ENCODE assay signal across 7 mouse cellular contexts in genomic region chr11:70821728-70822591, GRCm38 (mm10). TPM values are rescaled to one million over a fixed set of nuclear protein-coding genes. Genes with fewer than 3 reads are reported as not detected.
A peak's percentile ranks its signal among the peaks of the same experiment; 100 is the strongest.
DNase-seq lines count a peak whose midpoint lies in the region; ATAC-seq and TF ChIP-seq lines count a peak whose summit lies in the region.

No protein-coding gene starts in this region.

- no peaks in the 10 kb centered on the region for H3K27me3 ChIP-seq in Patski

- CTCF ChIA-PET in Patski (lab: Charles Lee): interaction anchor here (0.6 to 1.9 kb wide), 2 partner anchors 12 to 45 kb away, joined by 3 to 6 read pairs; no protein-coding TSS in a partner anchor

- ATAC-seq in Patski: peak; percentile 69
- ATAC-seq in erythroblast, adult 5-6 weeks (replicated peaks; ENCODE audit: low FRiP score, poor library complexity, severe bottlenecking): no peak

- no peak for DNase-seq in Patski (ENCODE audit: low read depth, low spot score)
- DNase-seq in adrenal gland, postnatal 36 days: peak; percentile 65 to 69
- peak; percentile 66 for DNase-seq in gastrocnemius, postnatal 25 days
- DNase-seq in kidney, postnatal 4 days: peak; percentile 38 to 61
- peak; percentile 81 for DNase-seq in skeletal muscle tissue, adult 2 months (ENCODE audit: low read depth, low spot score)
- no peak for DNase-seq in right cerebral cortex, postnatal 10 days (ENCODE audit: low spot score in 2 of 2)

- POLR2A ChIA-PET in Patski (lab: Charles Lee): no interaction called here

- in situ Hi-C loops in Patski (cut with MboI; ENCODE audit: low pct_unique_long_range_greater_than_20kb): no loop called here

- TF ChIP-seq CTCF in Patski (IDR thresholded peaks at IDR 0.05): no peak

RNA-seq across cellular contexts. Expression of gene Scimp, which starts 9.6 kb away (rescaled TPM):
- 0.05 TPM for polyA plus RNA-seq in Patski (2021)
- 1 to 10 TPM; 1.2 to 1.3 TPM for total RNA-seq in adrenal gland, postnatal 36 days (2021)
- total RNA-seq in gastrocnemius, postnatal 25 days (2021): not detected
- total RNA-seq in erythroblast, adult 5-6 weeks (2015; ENCODE audit: low replicate concordance): not detected in 2 replicates
- not detected in 2 replicates for total RNA-seq in erythroblast, adult 5-6 weeks (2017; ENCODE audit: low replicate concordance)

RNA-seq across cellular contexts. Expression of gene Rabep1, which starts 22.6 kb away (rescaled TPM):
- polyA plus RNA-seq in Patski (2021): 48.8 TPM
- 100 to 1,000 TPM; 144 to 170 TPM for total RNA-seq in adrenal gland, postnatal 36 days (2021)
- 10 to 100 TPM; 28.4 to 29.2 TPM for total RNA-seq in gastrocnemius, postnatal 25 days (2021)
- 5.2 and 10.0 TPM in 2 replicates for total RNA-seq in erythroblast, adult 5-6 weeks (2015; ENCODE audit: low replicate concordance)
- total RNA-seq in erythroblast, adult 5-6 weeks (2017; ENCODE audit: low replicate concordance): 10.8 and 19.2 TPM in 2 replicates

RNA-seq across cellular contexts. Expression of gene Zfp3, which starts 58.0 kb away (rescaled TPM):
- polyA plus RNA-seq in Patski (2021): 7.9 TPM
- 1 to 10 TPM; 8.4 to 9.4 TPM for total RNA-seq in adrenal gland, postnatal 36 days (2021)
- total RNA-seq in gastrocnemius, postnatal 25 days (2021): 1 to 10 TPM; 8.8 to 9.6 TPM
- 5.0 TPM in 1 of 2 replicates, not detected in the other for total RNA-seq in erythroblast, adult 5-6 weeks (2015; ENCODE audit: low replicate concordance)
- not detected in 2 replicates for total RNA-seq in erythroblast, adult 5-6 weeks (2017; ENCODE audit: low replicate concordance)

Comparison
In these comparisons a context has a peak if more than half of its experiments do, and no peak if none do; other contexts are left out.
1. DNase-seq: peak in adrenal gland, postnatal 36 days (2 of 2), gastrocnemius, postnatal 25 days (single experiment), kidney, postnatal 4 days (2 of 2) and skeletal muscle tissue, adult 2 months (single experiment); none in Patski (single experiment) and right cerebral cortex, postnatal 10 days (0 of 2).
2. RNA of gene Rabep1, which starts 22.6 kb away (total RNA-seq): 144 to 170 TPM in adrenal gland, postnatal 36 days; 28.4 to 29.2 TPM in gastrocnemius, postnatal 25 days and 5.2 to 19.2 TPM in erythroblast, adult 5-6 weeks; every median in the first group is over 4 times any median in the second.